Mouse (Mus musculus): ENCODE measurements at regions not wholly inside any gene's neighbourhood (a gene's known extent, or its start where the extent isn't known, plus 50 kb on each side); places are given as distances from the start of the nearest gene placed in this dataset.

- Histone ChIP-seq H3K36me3 (ENCODE audit: control insufficient read depth, insufficient read depth, low read length) (no peaks in the 10 kb centered on the region), H3K4me3 (ENCODE audit: low read length) (no peak overlapping the region), H3K9me3 (ENCODE audit: control insufficient read depth, low read length) (no peaks in the 10 kb centered on the region), H3K27ac (ENCODE audit: low read depth, low read length) (no peak overlapping the region), H3K4me2 (ENCODE audit: low read length) (no peak overlapping the region), H3K9ac (ENCODE audit: low read depth, low read length) (no peak overlapping the region), H3K27me3 (replicated peaks; ENCODE audit: control insufficient read depth, insufficient read depth, low read length) (no peaks in the 10 kb centered on the region), H3K4me1 (ENCODE audit: control insufficient read depth, insufficient read depth, low read depth, low read length) (no peaks in the 10 kb centered on the region)
- no peak for ATAC-seq
- WGBS, result 75% methylated on average over 10 of the region's 10 CpGs
These were observed 53.5 kb upstream of the Osbpl8 start for GRCm38 (mm10) chr10:111111020-111111419.

GRCm38 (mm10) chr10:111108658-111109633 lies 55.6 kb upstream of the Osbpl8 start:
- WGBS, result 43% methylated on average over 24 of the region's 24 CpGs
- H3K36me3 ChIP-seq (ENCODE audit: control insufficient read depth, insufficient read depth, low read length), result no peaks in the 10 kb centered on the region
- H3K4me1 ChIP-seq (ENCODE audit: control insufficient read depth, insufficient read depth, low read depth, low read length), result no peaks in the 10 kb centered on the region
- H3K4me3 ChIP-seq (ENCODE audit: low read length), result peak overlapping the region; percentile 24
- no peaks in the 10 kb centered on the region for H3K27me3 ChIP-seq (replicated peaks; ENCODE audit: control insufficient read depth, insufficient read depth, low read length)
- H3K27ac ChIP-seq (ENCODE audit: low read depth, low read length), result no peak overlapping the region
- H3K9ac ChIP-seq (ENCODE audit: low read depth, low read length), result peak overlapping the region; percentile 14; the same call in 1 of the 2 replicates
- H3K4me2 ChIP-seq (ENCODE audit: low read length), result peak overlapping the region; percentile 47
- no peaks in the 10 kb centered on the region for H3K9me3 ChIP-seq (ENCODE audit: control insufficient read depth, low read length)
- peak; percentile 68 for ATAC-seq

GRCm38 (mm10) chr10:111107852-111108251 lies 56.7 kb upstream of the Osbpl8 start:
- WGBS, result 89% methylated on average over 5 of the region's 5 CpGs
- H3K9me3 ChIP-seq (ENCODE audit: control insufficient read depth, low read length), result no peaks in the 10 kb centered on the region
- H3K9ac ChIP-seq (ENCODE audit: low read depth, low read length), result no peak overlapping the region
- no peaks in the 10 kb centered on the region for H3K27me3 ChIP-seq (replicated peaks; ENCODE audit: control insufficient read depth, insufficient read depth, low read length)
- H3K4me1 ChIP-seq (ENCODE audit: control insufficient read depth, insufficient read depth, low read depth, low read length), result no peaks in the 10 kb centered on the region
- no peak overlapping the region for H3K4me2 ChIP-seq (ENCODE audit: low read length)
- no peak overlapping the region for H3K27ac ChIP-seq (ENCODE audit: low read depth, low read length)
- no peaks in the 10 kb centered on the region for H3K36me3 ChIP-seq (ENCODE audit: control insufficient read depth, insufficient read depth, low read length)
- no peak overlapping the region for H3K4me3 ChIP-seq (ENCODE audit: low read length)
- ATAC-seq, result no peak

GRCm38 (mm10) chr10:111107387-111107786 lies 57.2 kb upstream of the Osbpl8 start:
- no peak overlapping the region for H3K4me3 ChIP-seq (ENCODE audit: low read length)
- no peak overlapping the region for H3K4me2 ChIP-seq (ENCODE audit: low read length)
- no peak overlapping the region for H3K9ac ChIP-seq (ENCODE audit: low read depth, low read length)
- H3K9me3 ChIP-seq (ENCODE audit: control insufficient read depth, low read length), result no peaks in the 10 kb centered on the region
- WGBS, result 68% methylated on average over 7 of the region's 7 CpGs
- no peak overlapping the region for H3K27ac ChIP-seq (ENCODE audit: low read depth, low read length)
- H3K36me3 ChIP-seq (ENCODE audit: control insufficient read depth, insufficient read depth, low read length), result no peaks in the 10 kb centered on the region
- no peak for ATAC-seq
- no peaks in the 10 kb centered on the region for H3K4me1 ChIP-seq (ENCODE audit: control insufficient read depth, insufficient read depth, low read depth, low read length)
- H3K27me3 ChIP-seq (replicated peaks; ENCODE audit: control insufficient read depth, insufficient read depth, low read length), result no peaks in the 10 kb centered on the region

GRCm38 (mm10) chr10:111106411-111106810 lies 58.1 kb upstream of the Osbpl8 start:
- no peak for ATAC-seq
- Histone ChIP-seq H3K27ac (ENCODE audit: low read depth, low read length) (no peak overlapping the region), H3K9ac (ENCODE audit: low read depth, low read length) (no peak overlapping the region), H3K4me2 (ENCODE audit: low read length) (no peak overlapping the region), H3K4me3 (ENCODE audit: low read length) (no peak overlapping the region), H3K27me3 (replicated peaks; ENCODE audit: control insufficient read depth, insufficient read depth, low read length) (no peaks in the 10 kb centered on the region), H3K36me3 (ENCODE audit: control insufficient read depth, insufficient read depth, low read length) (no peaks in the 10 kb centered on the region), H3K9me3 (ENCODE audit: control insufficient read depth, low read length) (no peaks in the 10 kb centered on the region), H3K4me1 (ENCODE audit: control insufficient read depth, insufficient read depth, low read depth, low read length) (no peaks in the 10 kb centered on the region)
- WGBS, result 91% methylated on average over 5 of the region's 5 CpGs

GRCm38 (mm10) chr10:111105662-111106061 lies 58.9 kb upstream of the Osbpl8 start:
- no peaks in the 10 kb centered on the region for H3K4me1 ChIP-seq (ENCODE audit: control insufficient read depth, insufficient read depth, low read depth, low read length)
- no peak overlapping the region for H3K9ac ChIP-seq (ENCODE audit: low read depth, low read length)
- no peak for ATAC-seq
- no peaks in the 10 kb centered on the region for H3K9me3 ChIP-seq (ENCODE audit: control insufficient read depth, low read length)
- no peak overlapping the region for H3K4me3 ChIP-seq (ENCODE audit: low read length)
- H3K27me3 ChIP-seq (replicated peaks; ENCODE audit: control insufficient read depth, insufficient read depth, low read length), result no peaks in the 10 kb centered on the region
- H3K27ac ChIP-seq (ENCODE audit: low read depth, low read length), result no peak overlapping the region
- no peak overlapping the region for H3K4me2 ChIP-seq (ENCODE audit: low read length)
- WGBS, result 93% methylated on average over 5 of the region's 5 CpGs
- no peaks in the 10 kb centered on the region for H3K36me3 ChIP-seq (ENCODE audit: control insufficient read depth, insufficient read depth, low read length)

GRCm38 (mm10) chr10:111103512-111103911 lies 61.0 kb upstream of the Osbpl8 start:
- Histone ChIP-seq H3K27me3 (replicated peaks; ENCODE audit: control insufficient read depth, insufficient read depth, low read length) (no peaks in the 10 kb centered on the region), H3K36me3 (ENCODE audit: control insufficient read depth, insufficient read depth, low read length) (no peaks in the 10 kb centered on the region), H3K4me1 (ENCODE audit: control insufficient read depth, insufficient read depth, low read depth, low read length) (peaks cover 7% of the 10 kb centered on the region), H3K4me2 (ENCODE audit: low read length) (no peak overlapping the region), H3K27ac (ENCODE audit: low read depth, low read length) (no peak overlapping the region), H3K4me3 (ENCODE audit: low read length) (no peak overlapping the region), H3K9me3 (ENCODE audit: control insufficient read depth, low read length) (no peaks in the 10 kb centered on the region), H3K9ac (ENCODE audit: low read depth, low read length) (no peak overlapping the region)
- WGBS, result 81% methylated on average over 5 of the region's 5 CpGs
- ATAC-seq, result no peak

- Histone ChIP-seq H3K27ac (ENCODE audit: low read depth, low read length) (no peak overlapping the region), H3K27me3 (replicated peaks; ENCODE audit: control insufficient read depth, insufficient read depth, low read length) (no peaks in the 10 kb centered on the region), H3K9ac (ENCODE audit: low read depth, low read length) (no peak overlapping the region), H3K9me3 (ENCODE audit: control insufficient read depth, low read length) (no peaks in the 10 kb centered on the region), H3K4me2 (ENCODE audit: low read length) (no peak overlapping the region), H3K36me3 (ENCODE audit: control insufficient read depth, insufficient read depth, low read length) (no peaks in the 10 kb centered on the region), H3K4me1 (ENCODE audit: control insufficient read depth, insufficient read depth, low read depth, low read length) (peaks cover 7% of the 10 kb centered on the region), H3K4me3 (ENCODE audit: low read length) (no peak overlapping the region)
- WGBS, result 82% methylated on average over 14 of the region's 14 CpGs
- ATAC-seq, result no peak
These were observed 61.5 kb upstream of the Osbpl8 start for GRCm38 (mm10) chr10:111103086-111103485.

- H3K36me3 ChIP-seq (ENCODE audit: control insufficient read depth, insufficient read depth, low read length), result no peaks in the 10 kb centered on the region
- WGBS, result 85% methylated on average over 18 of the region's 18 CpGs
- peaks cover 11% of the 10 kb centered on the region for H3K4me1 ChIP-seq (ENCODE audit: control insufficient read depth, insufficient read depth, low read depth, low read length)
These were observed 62.4 kb upstream of the Osbpl8 start for GRCm38 (mm10) chr10:111101901-111102761.

More at GRCm38 (mm10) chr10:111101901-111102761, 62.4 kb upstream of the Osbpl8 start:
- Histone ChIP-seq H3K27ac (ENCODE audit: low read depth, low read length) (no peak overlapping the region), H3K4me2 (ENCODE audit: low read length) (no peak overlapping the region), H3K4me3 (ENCODE audit: low read length) (no peak overlapping the region), H3K9ac (ENCODE audit: low read depth, low read length) (no peak overlapping the region), H3K27me3 (replicated peaks; ENCODE audit: control insufficient read depth, insufficient read depth, low read length) (no peaks in the 10 kb centered on the region), H3K9me3 (ENCODE audit: control insufficient read depth, low read length) (no peaks in the 10 kb centered on the region)
- no peak for ATAC-seq
